Mouse (Mus musculus) heart, adult 2 months (tissue): ENCODE measurements around the gene Adgrb2. TPM values are rescaled to one million over a fixed set of nuclear protein-coding genes. Genes with fewer than 3 reads are reported as not detected.

Experiments
- DNase-seq, 2 experiments: peaks; one replicate each; pipeline ENCODE4 v3.0.0; 2021
- H3K27ac ChIP-seq: fragments of 200-600 bp; 2 replicates; pipeline ENCODE4 v1.8.1; 2022
- H3K27me3 ChIP-seq: fragments of 200-500 bp; 2 replicates; pipeline ENCODE4 v1.6.1; 2012; ENCODE audit warnings: mild to moderate bottlenecking, low read length, inconsistent platforms, mixed read lengths; ENCODE audit not compliant: control insufficient read depth, insufficient read depth
- H3K36me3 ChIP-seq: fragments of 200-500 bp; 2 replicates; pipeline ENCODE4 v1.6.1; 2012; ENCODE audit warnings: low read length, inconsistent platforms; ENCODE audit not compliant: control insufficient read depth, insufficient read depth
- H3K4me1 ChIP-seq: fragments of 200-500 bp; 2 replicates; pipeline ENCODE4 v1.6.1; 2011; ENCODE audit warnings: low read length; ENCODE audit not compliant: control insufficient read depth, insufficient read depth
- H3K4me3 ChIP-seq: fragments of 200-600 bp; 2 replicates; pipeline ENCODE4 v1.8.1; 2022
- H3K79me2 ChIP-seq: fragments of 200-500 bp; replicated peaks from 2 replicates; pipeline ENCODE4 v1.6.1; 2012; ENCODE audit warnings: mild to moderate bottlenecking, inconsistent platforms, low read length, moderate library complexity, mixed read lengths; ENCODE audit not compliant: control insufficient read depth, insufficient read depth
- H3K9ac ChIP-seq: fragments of 200-500 bp; 2 replicates; pipeline ENCODE4 v1.6.1; 2012; ENCODE audit warnings: low read depth, mild to moderate bottlenecking, control low read depth, inconsistent platforms, low read length, mixed read lengths
- CTCF ChIP-seq: fragments of 200-600 bp; IDR thresholded peaks from 2 replicates; pipeline ENCODE4 v1.8.1; 2022; ENCODE audit warnings: antibody characterized with exemption, mild to moderate bottlenecking, moderate library complexity
- EP300 ChIP-seq: fragments of 200-500 bp; IDR thresholded peaks from 2 replicates; pipeline ENCODE4 v1.6.1; 2011; ENCODE audit warnings: low read depth, low read length, control low read depth; ENCODE audit not compliant: insufficient read depth
- POLR2A ChIP-seq: fragments of 200-500 bp; IDR thresholded peaks from 2 replicates; pipeline ENCODE4 v1.6.1; 2011; ENCODE audit warnings: mild to moderate bottlenecking, low read depth, low read length, control low read depth; ENCODE audit not compliant: insufficient read depth
- WGBS: fragments of 180-500 bp; shearing (Covaris S2); methylation state at CpG from one replicate; pipeline ENCODE4 v1.1.7; 2018; 5-methylcytosine and 5-hydroxymethylcytosine counted together
- intact Hi-C: fragments of 180-260 bp; cut with DNase I; formaldehyde crosslinking; loops from one replicate; pipeline ENCODE4 v1.15.1; 2025
- polyA plus RNA-seq: library from polyadenylated mRNA; depleted of rRNA; stranded (reverse); fragments of >200 nt; gene quantifications from 2 replicates; pipeline ENCODE4 v1.2.3, GENCODE M21; 2012
- total RNA-seq, 2 experiments: library from RNA; stranded (reverse); gene quantifications; 2 replicates each; pipeline ENCODE4 v1.2.3; 2021

The Adgrb2 gene
- total and polyA plus RNA-seq, 3 experiments, result 1.8 to 4.8 (median 2.0) TPM

- intact Hi-C loops, result no loop called here
- 90% methylated on average over 3 of the region's 3 CpGs for WGBS
Measured at GRCm38 (mm10) chr4:130052283-130052682, 67.6 kb downstream of the Adgrb2 start.

GRCm38 (mm10) chr4:130053111-130053510 is 68.4 kb downstream of the Adgrb2 start:
- Histone ChIP-seq H3K27ac (no peak overlapping the region), H3K4me1 (peaks cover 2% of the 10 kb centered on the region; the same call in 1 of the 2 replicates), H3K36me3 (no peaks in the 10 kb centered on the region), H3K9ac (no peak overlapping the region), H3K27me3 (no peaks in the 10 kb centered on the region), H3K79me2 (no peaks in the 10 kb centered on the region), H3K4me3 (no peak overlapping the region)
- DNase-seq, result no peak
- 72% methylated on average over 9 of the region's 9 CpGs for WGBS
- intact Hi-C loops, result no loop called here
- TF ChIP-seq POLR2A (no peak), EP300 (no peak), CTCF (no peak)

More at GRCm38 (mm10) chr4:130052283-130052682, 67.6 kb downstream of the Adgrb2 start:
- DNase-seq, result no peak
- Histone ChIP-seq H3K27me3 (no peaks in the 10 kb centered on the region), H3K4me3 (no peak overlapping the region), H3K79me2 (no peaks in the 10 kb centered on the region), H3K9ac (no peak overlapping the region), H3K36me3 (no peaks in the 10 kb centered on the region), H3K4me1 (peaks cover 2% of the 10 kb centered on the region; the same call in 1 of the 2 replicates), H3K27ac (no peak overlapping the region)
- peak; percentile 27 for TF ChIP-seq CTCF
- no peak for TF ChIP-seq POLR2A

- 38% methylated on average over 1 of the region's 1 CpGs for WGBS
- H3K27me3 ChIP-seq, result no peaks in the 10 kb centered on the region
- H3K9ac ChIP-seq, result no peak overlapping the region
- TF ChIP-seq POLR2A (no peak), CTCF (no peak), EP300 (no peak)
- peaks cover 2% of the 10 kb centered on the region; the same call in 1 of the 2 replicates for H3K4me1 ChIP-seq
- no peak for DNase-seq
- no peaks in the 10 kb centered on the region for H3K79me2 ChIP-seq
- H3K4me3 ChIP-seq, result no peak overlapping the region
- no peak overlapping the region for H3K27ac ChIP-seq
- H3K36me3 ChIP-seq, result no peaks in the 10 kb centered on the region
- intact Hi-C loops, result loop anchor here (2.0 kb wide), 1 partner anchor 16 kb away; no protein-coding TSS in a partner anchor
Measured at GRCm38 (mm10) chr4:130054727-130055126, 70.1 kb downstream of the Adgrb2 start.

- intact Hi-C loops, result loop anchor here (2.0 kb wide), 1 partner anchor 17 kb away; no protein-coding TSS in a partner anchor
- 81% methylated on average over 14 of the region's 14 CpGs for WGBS
- no peak overlapping the region for H3K4me3 ChIP-seq
- H3K27ac ChIP-seq, result no peak overlapping the region
- H3K79me2 ChIP-seq, result no peaks in the 10 kb centered on the region
- no peak for DNase-seq
- no peaks in the 10 kb centered on the region for H3K36me3 ChIP-seq
- H3K27me3 ChIP-seq, result no peaks in the 10 kb centered on the region
- H3K4me1 ChIP-seq, result peaks cover under 1% of the 10 kb centered on the region; the same call in 1 of the 2 replicates
- TF ChIP-seq EP300 (no peak), CTCF (no peak), POLR2A (no peak)
- H3K9ac ChIP-seq, result no peak overlapping the region
Measured at GRCm38 (mm10) chr4:130055160-130056010, 70.7 kb downstream of the Adgrb2 start.

GRCm38 (mm10) chr4:130056011-130056322 is 71.3 kb downstream of the Adgrb2 start:
- H3K36me3 ChIP-seq, result no peaks in the 10 kb centered on the region
- H3K4me1 ChIP-seq, result no peaks in the 10 kb centered on the region
- no peak overlapping the region for H3K27ac ChIP-seq
- no peaks in the 10 kb centered on the region for H3K79me2 ChIP-seq
- TF ChIP-seq EP300 (no peak), POLR2A (no peak), CTCF (no peak)
- no peak for DNase-seq
- H3K27me3 ChIP-seq, result no peaks in the 10 kb centered on the region
- no peak overlapping the region for H3K4me3 ChIP-seq
- WGBS, result 77% methylated on average over 3 of the region's 3 CpGs
- intact Hi-C loops, result no loop called here
- no peak overlapping the region for H3K9ac ChIP-seq

GRCm38 (mm10) chr4:130056471-130056870 is 71.8 kb downstream of the Adgrb2 start:
- Histone ChIP-seq H3K27ac (no peak overlapping the region), H3K9ac (no peak overlapping the region), H3K4me1 (no peaks in the 10 kb centered on the region), H3K4me3 (no peak overlapping the region), H3K36me3 (no peaks in the 10 kb centered on the region), H3K79me2 (no peaks in the 10 kb centered on the region), H3K27me3 (no peaks in the 10 kb centered on the region)
- 77% methylated on average over 3 of the region's 3 CpGs for WGBS
- intact Hi-C loops, result no loop called here
- DNase-seq, result no peak
- TF ChIP-seq CTCF, result no peak
- TF ChIP-seq POLR2A, result no peak
- TF ChIP-seq EP300, result no peak
